ENCODE assay signal across 17 mouse cellular contexts in the genomic region with DNA sequence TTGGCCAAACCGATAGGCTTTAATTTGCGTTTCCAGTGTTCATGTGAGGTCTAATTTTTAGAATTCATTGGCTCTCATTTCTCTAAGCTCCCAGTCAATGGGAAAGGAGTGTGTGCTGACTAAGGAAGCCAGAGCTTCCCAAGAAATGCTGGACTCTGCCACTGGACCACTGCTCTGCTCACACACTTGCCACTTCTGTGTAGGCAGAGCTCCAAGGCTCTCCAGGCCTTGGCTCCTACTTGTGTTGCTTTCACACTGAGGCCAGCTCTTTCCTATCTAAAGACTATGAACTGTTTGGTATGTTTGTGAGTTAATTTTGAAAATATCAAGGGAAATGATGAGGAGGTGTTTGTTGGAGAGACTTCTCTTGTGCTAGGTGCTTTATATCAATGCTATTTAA.
DNase-seq lines count a peak whose midpoint lies in the region; ATAC-seq lines count a peak whose summit lies in the region.
"Had no signal": no experiment of that assay in that cellular context is flagged by ENCODE, and none has a peak within 500 bp of the region (broad histone marks: within the 10 kb centered on the region; RNA-seq: fewer than 3 reads in every experiment).

No protein-coding gene starts in this region.

- intact Hi-C loops in heart, postnatal 10 days (cut with DNase I), result no loop called here

- peak; percentile 15 for DNase-seq in cerebellum, adult 11-12 months
- peak; percentile 59 to 70 for DNase-seq in cerebellum, postnatal 10 days
- DNase-seq in cerebellum, postnatal 4 days (ENCODE audit: low spot score in 2 of 2), result no peak
- peak; percentile 86 for DNase-seq in heart, adult 11 months
- no peak for DNase-seq in heart, postnatal 10 days
- peak; percentile 21 for DNase-seq in adipocyte (ENCODE audit: low spot score)
- DNase-seq in Muller cell, postnatal 12 days (ENCODE audit: inconsistent ontology term), result no peak
- DNase-seq: adrenal gland, adult 2 months; adrenal gland, postnatal 14 days; gastrocnemius, postnatal 14 days; kidney, adult 11 months; kidney, adult 8-10 months had no signal

- ATAC-seq in cerebellum, adult (ENCODE audit: insufficient number of reproducible peaks, low FRiP score, low TSS enrichment), result no peak
- ATAC-seq: forebrain, embryonic 15.5 days; hindbrain, embryonic 16.5 days; intestine, embryonic 15.5 days; Patski had no signal

Comparison
In these comparisons a context has a peak if more than half of its experiments do, and no peak if none do; other contexts are left out.
1. DNase-seq: peak in cerebellum, adult 11-12 months (single experiment), cerebellum, postnatal 10 days (2 of 2), heart, adult 11 months (single experiment) and adipocyte (single experiment); none in cerebellum, postnatal 4 days (0 of 2), heart, postnatal 10 days (0 of 2) and Muller cell, postnatal 12 days (single experiment).